Mouse (Mus musculus): ENCODE measurements around the gene Vmn2r100.

Gene Vmn2r100

GRCm38 (mm10) chr17:19504432-19504831 lies at the start of gene Vmn2r100:
Gene Vmn2r100 (plus strand): TSS chr17:19504732.
- DNase-seq (ENCODE audit: low read depth, low spot score): no peak

GRCm38 (mm10) chr17:19482866-19483265 lies 21.7 kb upstream of the Vmn2r100 start:
- DNase-seq (ENCODE audit: low read depth, low spot score): no peak

GRCm38 (mm10) chr17:19576927-19577326 lies 72.4 kb downstream of the Vmn2r100 start, which contains the start of gene Vmn2r101:
Gene Vmn2r101 (plus strand): TSS chr17:19577227.
- no peak for DNase-seq (ENCODE audit: low read depth, low spot score)
